Mouse (Mus musculus) lung, postnatal 0 days (tissue): ENCODE measurements around the gene Bdkrb2.

Source experiments
- CTCF ChIP-seq: IDR thresholded peaks from 2 replicates; pipeline ENCODE4 v1.5.1; 2016; ENCODE audit warnings: antibody characterized with exemption, mild to moderate bottlenecking
- EP300 ChIP-seq: IDR thresholded peaks from 2 replicates; pipeline ENCODE4 v1.6.1; 2016; ENCODE audit warnings: antibody characterized with exemption, mild to moderate bottlenecking, control low read depth

DNA sequence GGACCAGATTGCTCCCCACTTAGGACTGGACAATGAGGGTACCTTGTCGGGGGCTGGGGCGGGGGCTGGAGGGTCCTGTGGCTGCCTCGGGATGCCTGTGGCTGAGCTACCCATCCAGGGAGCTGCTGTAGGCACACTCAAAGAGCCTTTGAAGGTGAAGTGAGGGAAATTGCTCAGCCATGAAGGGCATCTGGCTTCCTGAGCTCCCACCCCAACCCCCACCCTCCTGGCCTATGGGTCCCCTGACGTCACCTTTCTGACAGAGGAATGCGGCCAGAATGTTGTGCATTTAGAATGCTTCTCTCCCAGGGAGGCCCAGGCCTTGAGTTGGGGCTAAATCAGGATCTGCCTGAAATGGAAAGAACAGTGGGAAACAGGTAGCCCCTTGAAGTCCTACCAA, 7.9 kb upstream of the Bdkrb2 start:
- TF ChIP-seq CTCF = no peak
- TF ChIP-seq EP300 = no peak
